Mouse (Mus musculus) 3T3-L1 (cell line): Measurements from ENCODE around the gene Pde10a.

Experiments
- DNase-seq: peaks from one replicate; pipeline ENCODE4 v3.0.0-alpha.2; 2015; ENCODE audit warnings: low read depth, low spot score

The Pde10a gene

DNA sequence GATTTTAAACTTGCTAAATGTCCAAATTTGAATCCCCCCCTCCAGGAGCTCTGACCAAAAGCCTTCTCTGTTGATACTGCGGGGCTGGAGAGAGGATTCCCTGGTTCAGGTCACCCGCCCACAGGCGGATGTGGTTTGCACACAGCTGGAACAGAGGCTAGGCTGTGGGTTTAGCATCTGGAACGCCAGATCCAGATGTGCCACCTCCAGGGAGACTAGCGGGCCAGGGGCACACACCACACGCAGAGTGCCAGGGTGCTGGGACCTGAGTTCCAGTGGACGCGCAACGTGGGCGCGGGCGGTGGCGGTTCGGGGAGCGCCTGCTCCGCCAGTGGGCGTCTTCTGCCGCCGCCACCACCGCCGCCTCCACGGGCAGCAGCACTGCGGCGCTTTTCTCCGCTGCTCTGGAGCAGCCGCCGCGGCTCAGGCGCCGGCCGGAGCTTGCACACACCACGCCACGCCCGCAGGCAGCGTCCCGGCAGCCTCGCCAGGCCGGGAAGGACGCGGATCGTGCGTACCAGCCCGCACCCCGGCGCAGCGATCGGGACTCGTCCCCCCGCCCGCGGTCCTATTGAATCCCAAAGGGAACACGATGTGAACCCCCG lies 275.4 kb downstream of the Pde10a start:
- DNase-seq = peak; percentile 61

DNA sequence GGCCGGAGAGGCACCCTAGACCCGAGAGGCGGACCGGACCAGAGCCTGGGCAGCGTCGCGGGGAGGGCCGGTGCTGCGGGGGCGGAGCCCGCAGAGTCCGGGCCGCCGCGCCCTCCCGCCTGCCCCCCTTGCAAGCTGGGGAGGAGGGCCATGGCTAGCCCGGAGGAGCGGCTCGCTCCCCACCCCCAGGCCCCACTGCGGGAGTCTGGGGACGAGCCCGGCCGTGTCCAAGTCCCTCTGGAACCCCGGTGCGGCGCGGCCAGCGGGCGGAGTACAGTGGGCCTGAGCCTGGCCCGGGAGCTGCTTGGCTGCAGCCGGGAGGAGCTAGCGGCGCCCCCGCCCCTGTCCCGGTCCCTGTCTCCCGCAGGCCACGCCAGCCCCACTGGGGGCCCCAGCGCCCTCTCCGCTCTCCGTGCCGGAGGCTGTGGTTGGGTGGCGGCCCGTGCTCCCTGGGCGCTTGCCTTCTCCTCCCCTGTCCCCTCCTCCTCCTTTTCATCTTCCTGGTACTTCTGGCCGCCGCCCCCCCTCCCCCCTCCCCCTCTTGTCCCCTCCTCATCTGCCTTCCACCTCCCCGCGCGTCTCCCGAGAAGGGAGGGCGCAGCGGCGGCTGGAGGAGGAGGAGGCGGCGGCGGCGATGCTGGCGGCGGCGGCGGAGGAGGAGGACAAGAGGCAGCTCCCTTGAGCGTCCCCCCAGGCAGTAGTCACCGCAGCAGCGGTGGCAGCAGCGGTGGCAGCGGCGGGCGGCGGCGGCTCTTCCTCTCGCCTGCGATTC lies 276.1 kb downstream of the Pde10a start:
- DNase-seq = peak; percentile 43

DNA sequence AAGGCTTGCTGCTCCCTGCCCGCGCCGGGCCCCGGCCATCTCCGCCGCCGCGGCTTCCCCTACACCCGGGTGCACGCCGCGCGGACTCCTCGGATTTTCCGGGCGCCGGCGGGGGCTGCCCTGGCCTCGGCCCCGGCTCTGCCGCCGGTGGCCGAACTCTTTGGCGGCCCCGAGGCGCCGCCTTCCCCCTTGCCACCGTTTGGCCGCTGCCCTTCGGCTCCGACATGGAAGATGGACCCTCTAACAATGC lies 276.6 kb downstream of the Pde10a start:
- DNase-seq = no peak

DNA sequence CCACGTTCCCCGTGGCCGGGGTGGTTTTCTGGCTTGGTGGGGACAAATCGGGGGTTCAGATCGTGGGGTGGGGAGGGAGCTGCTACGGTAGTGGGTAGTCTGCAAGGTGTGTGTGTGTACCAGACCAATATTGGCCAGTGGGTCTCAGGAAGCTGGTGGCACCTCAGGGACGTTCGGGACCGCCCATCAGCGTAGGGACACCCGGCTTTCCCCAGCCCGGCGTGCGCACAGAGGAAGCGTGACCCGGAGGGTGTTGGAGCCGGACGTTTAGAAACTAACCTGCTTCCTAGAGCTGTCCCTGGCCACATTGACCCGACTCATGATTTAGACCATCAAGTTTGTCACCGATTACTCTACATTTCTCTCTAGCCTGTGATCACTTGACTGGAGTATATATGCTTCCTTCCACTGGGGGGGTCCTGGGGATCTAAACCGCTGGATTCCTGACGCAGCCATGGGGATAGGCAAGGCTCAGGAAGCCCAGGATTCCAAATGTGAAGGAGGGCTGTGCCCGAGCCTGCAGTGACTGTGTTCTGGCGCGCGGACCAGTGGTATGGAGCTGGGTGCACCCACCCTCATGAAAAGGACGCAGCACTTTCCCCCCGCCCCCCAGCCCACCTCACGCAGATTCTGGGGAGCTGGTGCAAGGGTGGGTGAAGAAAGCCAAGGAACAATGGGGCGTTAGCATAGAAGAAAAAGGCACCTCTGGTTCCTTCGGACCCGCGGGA lies 277.2 kb downstream of the Pde10a start:
- DNase-seq = no peak

DNA sequence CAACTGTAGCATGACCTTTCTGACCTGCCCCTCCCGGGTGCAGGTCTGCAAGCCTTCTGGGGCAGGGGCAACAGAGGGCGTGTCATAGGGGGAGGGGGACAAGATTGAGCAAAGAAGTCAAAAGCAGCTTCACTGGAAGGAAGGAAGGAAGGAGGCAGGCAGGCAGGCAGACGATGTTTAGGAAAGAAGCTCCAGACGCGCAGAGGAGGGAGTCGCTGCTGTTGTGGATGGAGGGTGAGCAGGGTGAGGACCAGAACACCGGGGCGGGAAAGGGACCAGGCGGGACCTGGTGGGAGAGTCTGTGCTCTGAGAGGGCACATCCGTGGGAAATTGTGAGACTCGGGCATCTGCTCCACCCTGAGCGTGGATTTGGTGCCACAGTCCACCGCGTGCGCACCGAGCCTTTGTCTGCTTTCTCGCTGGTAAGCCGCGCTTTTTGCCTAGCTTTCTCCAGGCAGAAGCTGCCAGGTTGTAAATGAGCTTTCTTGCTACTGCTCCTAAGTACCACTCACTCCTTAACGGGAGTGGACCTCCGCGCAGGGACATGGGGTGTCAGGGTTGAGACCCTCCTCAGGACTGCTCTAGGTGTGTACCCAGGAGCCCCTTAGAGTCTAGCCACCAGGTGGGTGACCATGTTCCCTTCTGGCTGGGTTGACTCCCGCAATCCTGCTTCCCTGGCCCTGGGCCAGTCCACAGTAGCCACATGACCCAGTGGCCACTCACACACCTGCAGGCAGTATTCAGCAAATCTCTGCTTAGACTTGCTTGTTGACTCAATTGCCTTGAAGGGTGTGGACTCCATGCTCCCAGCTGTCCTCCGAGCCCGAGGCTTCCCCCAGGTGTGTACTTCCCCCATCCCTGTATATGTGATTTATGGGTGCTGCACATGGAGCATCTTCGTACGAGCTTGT lies 278.0 kb downstream of the Pde10a start:
- DNase-seq = no peak

DNA sequence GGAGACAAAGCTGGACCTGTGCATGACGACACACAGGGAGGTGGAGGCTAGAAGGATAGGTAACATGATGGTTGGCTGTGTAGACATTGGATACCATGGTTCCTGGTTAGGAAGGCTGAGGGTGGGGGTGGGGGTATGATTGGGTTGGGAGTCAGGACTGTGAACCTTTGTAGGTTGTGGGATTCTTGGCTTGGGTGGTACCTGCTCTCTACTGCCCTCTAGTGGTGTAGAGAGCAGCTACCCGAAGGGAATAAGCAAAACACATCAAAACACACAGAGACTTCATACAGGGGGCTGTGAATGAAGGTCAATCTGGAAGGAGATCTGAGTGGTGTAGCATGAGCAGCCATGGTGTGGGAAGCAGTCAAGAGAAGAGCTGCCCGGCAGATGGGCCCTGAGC lies 282.2 kb downstream of the Pde10a start:
- peak; percentile 48 for DNase-seq

DNA sequence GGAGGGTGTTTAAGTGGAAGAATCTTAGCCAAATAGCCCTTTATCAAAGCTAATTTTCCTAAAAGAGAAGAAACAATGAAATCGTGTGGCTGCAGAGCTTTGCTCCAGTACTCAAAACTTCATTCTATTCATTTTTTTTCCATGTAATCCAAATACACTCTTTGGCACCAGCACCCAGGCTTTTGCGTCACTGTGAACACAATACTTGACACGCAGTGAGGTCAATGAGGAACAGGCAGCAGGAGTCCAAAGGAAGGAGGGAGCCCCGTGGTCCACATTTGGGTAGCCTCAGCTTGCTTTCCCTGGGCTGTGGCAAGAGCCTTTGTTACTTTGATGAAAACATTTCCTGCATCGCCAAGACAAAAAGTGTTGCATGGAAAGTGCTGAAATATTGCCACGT lies 284.6 kb downstream of the Pde10a start:
- no peak for DNase-seq

DNA sequence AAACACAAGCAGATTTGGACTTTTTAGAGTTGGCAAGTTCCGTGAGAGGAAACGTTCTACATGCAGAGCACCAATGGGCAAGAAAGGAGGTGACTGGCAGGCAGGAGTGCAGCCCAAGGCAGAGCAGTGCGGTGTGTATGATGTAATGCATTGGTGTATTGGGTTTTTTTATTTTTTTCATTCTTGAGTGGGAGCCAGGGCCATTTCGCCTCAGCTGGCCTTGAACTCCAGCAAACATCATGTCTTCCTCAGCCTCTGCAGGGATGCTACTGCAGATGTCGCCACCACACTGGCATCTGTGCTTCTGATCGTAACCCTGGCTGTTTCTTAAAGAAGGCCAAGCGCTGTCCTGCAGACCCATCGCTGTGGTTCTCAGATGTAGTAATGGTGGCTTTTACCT lies 285.0 kb downstream of the Pde10a start:
- no peak for DNase-seq

DNA sequence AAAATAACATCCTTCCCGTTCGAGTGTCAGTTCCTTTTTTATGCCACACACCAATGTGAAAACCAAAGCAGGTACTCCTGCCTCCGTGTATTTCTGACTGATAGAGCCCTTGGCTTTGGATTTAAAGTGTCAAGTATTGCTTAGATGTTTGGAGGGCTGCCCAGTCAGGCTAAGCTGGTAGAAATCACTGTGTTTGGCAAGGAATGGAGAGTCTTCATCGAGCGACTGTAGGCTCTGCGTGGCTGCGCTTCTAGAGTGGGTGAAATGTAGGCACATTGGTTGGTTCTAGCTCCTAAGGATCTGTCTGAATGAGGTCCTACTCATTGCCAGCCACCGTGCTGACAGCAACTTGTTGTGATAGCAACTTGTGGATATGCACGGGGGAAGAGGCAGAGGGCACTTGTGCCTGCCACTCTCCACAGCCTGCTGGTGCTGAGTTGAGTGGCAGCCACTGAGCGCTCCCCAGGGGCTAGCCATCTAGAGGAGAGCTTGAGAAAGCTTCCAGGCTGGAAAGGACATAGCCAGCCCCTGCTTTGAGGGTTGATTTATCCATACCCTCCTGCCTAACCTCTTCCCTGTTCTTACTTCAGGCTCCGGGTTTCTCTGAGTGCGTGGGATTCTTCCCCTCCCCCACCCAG lies 287.2 kb downstream of the Pde10a start:
- DNase-seq = no peak

DNA sequence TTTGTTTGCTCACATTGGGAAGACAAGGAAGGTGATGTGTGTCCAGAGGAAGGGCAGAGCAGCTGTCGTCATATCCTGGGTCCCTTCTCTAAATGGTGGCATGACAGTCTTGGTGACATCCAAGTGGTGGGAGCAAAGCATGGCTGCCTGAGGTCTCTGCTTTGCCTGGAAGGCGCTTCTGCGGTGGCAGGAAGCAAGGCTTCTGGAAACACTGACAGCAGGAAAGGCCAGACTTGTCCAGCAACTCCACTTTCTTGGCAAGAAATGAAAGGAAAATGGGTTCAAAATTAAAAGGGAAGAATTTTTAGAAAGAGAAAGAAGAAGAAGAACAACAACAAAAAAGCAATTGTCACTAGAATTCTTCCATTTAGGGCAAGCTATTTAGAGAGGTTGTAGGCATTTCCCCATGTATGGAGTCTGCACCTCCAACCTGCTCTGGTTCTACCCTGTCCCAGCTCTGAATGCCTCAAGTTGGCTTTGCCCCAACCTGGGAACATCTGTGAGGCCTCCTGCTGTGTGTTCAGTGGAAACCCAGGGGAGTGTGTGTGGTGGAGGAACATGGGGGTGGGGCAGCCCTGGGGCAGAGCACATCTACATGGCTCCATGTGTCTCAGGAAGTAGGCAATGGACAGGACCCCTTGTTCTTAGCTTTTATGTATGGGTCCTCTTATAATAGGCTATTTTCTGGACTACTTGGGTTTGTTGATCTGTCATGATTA lies 288.8 kb downstream of the Pde10a start:
- DNase-seq = peak; percentile 14

DNA sequence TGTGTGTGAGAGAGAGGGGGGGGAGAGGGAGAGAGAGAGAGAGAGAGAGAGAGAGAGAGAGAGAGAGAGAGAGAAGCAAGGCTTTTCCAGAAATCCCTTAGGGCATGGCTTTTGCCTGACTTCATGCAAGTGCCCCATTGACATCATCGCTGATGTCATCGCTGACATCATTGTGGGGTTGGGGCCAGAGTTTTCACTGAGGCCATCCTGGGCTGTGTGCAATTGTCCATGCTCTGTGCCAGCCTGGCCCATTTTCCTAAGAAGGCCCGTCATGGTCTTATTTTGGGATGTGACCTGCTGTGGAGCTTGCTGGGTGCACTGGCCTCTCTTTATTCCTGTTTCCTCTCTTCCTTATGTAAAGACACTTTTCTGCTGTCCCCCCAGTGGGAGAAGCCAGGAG lies 290.2 kb downstream of the Pde10a start:
- peak; percentile 15 for DNase-seq

DNA sequence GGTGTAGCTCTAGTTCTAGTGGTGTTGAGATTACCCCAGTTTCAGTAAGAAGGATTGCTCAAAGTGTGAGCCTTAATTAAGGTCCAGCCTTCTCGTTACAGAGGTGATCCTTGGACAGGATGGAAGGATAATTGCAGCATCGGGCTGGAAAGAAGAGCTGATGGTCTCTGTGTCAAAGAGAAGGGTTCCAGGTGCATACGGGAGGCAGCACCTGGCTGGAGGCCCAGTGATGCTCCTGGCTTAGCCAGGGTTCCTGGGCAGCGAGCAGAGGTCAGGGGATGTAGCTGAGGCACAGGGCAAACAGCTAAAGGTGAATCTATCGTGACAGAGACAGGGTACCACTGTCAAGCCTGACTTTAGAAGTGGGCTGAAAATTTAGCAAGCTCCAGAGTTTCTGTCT lies 290.7 kb downstream of the Pde10a start:
- DNase-seq = no peak

DNA sequence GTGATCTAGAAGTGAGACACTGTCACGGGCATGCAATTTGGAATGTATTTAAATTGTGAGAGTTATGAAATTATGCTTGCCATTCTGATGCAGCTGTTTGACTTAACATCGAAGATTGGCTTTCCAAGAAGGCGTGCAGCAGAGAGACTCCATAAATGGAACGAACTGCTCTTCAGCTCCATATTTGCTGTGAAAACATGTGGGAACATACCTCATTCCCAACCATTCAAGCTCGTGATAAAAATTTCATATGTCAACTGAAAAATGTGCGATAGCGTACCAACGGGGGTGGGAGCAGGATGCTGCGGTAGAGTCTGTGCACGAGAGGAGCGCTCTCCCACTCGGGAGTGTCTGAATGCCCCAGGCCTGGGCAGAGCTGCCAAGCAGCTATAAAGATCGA lies 293.5 kb downstream of the Pde10a start:
- no peak for DNase-seq

DNA sequence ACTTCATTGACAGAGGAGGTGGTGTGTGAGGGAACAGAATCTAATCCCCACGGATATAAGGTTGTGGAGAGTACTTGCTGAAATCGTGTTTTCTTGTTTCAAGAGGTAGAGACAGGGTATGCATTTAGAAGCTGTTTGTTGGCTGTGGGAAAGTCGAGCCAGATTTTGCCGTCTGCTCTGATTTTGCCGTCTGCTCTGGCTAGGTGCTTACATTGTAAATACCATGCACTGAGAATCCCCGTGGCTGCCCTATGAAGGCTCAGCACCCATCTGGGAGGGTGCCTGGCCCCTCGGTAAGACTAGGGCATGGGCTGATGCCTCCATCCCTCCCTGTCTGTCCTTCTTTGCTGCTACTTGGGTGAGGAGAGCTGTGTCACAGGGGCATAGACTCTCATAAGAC lies 298.4 kb downstream of the Pde10a start:
- no peak for DNase-seq

DNA sequence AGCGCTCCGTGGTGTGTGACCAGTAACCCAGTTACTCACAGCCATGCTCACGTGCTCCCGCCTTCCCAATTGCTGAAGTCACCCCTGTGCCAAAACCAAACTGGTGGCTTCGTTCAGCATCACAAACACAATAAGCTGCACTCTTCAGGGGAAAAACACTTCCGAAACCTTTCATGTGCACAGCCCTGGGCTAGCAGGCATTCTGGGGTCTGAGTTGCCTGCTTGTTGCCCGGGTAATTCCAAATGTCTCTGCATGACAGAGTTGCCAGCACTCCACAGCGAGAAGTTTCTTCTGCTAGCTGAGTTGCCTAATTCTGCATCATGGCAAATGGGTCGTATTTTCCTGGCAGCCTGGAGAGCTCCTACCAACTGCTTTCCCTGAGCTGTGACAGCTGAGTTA lies 302.0 kb downstream of the Pde10a start:
- no peak for DNase-seq

DNA sequence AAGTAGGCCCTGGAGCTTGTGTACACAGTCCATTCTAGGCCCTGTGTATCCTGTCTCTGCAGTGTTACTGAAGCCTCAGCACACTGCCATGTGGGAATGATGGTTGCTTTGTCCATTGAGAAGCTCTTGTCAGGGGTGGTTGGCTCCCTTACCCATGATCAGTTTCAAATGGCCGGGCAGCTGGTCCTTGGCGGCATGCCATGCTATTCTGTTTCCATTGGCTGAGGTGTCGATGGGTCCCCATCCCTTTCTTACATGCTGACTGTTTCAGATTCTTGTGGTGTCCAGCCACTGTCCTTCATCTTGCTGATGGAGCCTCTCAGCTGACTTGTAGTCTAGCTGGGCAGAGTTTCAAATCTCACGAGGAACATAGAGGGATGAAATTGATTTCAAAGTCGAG lies 305.8 kb downstream of the Pde10a start:
- no peak for DNase-seq

DNA sequence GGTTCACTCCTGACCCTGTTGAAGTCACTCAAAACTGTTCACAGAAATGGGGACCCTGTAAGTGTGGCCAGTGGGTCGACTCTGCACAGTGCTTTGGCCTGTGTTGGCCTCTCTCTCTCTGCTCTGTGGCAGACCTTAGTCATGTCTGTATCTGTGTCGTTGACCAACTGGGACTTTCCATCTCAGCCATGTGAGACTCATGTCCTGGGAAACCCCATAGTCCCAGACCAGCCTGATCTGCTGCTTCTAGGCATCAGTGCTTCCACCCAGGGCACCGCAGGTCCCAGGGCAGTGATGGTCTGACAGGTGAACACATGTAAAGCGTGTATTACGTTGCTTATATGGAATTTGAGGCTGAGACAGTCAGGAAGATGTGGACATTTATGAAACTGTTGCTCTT lies 311.1 kb downstream of the Pde10a start:
- no peak for DNase-seq

DNA sequence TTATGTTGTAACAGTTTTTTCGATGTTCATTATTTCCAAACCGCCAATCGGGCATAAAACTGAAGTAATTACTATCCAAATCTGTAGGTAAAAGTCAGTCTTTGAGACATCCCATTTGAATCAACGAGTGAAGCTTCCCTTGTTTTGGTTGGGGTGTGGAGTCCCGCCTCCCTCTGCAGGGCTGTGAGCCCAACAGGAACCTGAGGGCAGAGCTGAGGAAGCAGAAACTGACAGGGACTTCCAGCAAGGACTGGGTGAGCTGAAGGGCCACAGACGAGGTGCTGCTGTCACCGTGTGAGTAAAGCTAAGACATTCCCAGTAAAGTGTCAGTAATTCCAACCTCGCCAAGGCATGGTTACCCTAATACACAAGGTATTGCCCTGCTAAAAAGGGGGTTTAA lies 313.1 kb downstream of the Pde10a start:
- DNase-seq = no peak

DNA sequence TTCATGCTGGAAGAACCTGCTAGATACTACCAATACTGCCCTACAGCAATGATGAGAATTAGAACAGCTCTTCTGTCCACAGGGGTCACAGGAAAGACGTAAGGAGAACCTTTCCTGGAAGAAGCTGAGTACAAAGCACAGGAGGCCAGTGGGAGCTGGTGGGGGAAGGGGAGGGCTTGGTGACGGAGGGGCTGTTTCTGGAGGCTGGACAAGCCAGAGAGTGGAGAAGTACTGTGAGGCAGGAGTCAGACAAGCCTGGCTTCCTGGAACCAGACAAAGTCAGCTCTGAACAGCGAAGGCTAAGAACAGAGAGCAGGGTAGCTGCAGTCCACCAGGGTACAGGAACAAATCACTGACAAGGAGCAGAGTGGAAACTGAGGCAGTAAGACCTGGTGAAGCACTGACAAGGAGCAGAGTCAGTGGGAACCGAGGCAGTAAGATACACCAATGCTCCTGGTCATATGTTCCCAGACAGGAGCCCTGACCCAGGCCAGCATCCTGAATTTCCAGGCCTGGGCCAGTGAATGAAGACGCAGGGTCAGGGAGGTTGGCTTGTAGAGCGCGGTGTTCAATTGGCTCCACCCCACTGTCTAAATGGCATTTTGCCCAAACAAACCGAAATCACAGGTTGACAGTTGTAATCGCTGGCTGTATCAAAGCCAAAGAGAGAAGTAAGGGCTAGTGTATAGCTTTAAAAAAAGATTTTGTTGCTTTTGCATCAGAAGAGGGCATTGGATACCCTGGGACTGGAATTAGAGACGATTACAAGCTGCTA lies 314.3 kb downstream of the Pde10a start:
- DNase-seq = no peak

DNA sequence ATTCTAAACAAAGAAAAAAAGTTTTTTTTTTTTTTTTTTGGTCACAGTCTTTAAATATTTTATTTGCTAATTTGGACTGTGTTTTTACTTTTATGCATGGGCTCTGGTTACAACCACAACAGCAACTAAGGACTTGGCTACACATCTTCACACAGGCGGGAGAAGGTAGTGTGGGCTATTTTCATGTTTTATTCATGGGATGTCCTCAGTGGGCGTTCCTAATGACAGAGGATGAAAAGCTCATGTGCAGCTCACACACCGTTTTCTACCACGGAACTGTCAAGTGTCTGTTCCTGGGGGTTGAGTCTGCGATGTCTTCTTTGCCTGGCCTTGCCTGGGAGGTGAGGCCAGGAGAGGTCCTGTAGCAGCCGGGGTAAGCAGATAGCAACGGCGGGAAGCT lies 315.9 kb downstream of the Pde10a start:
- no peak for DNase-seq
